15 mouse cellular contexts compared by ENCODE assay signal in the genomic region with DNA sequence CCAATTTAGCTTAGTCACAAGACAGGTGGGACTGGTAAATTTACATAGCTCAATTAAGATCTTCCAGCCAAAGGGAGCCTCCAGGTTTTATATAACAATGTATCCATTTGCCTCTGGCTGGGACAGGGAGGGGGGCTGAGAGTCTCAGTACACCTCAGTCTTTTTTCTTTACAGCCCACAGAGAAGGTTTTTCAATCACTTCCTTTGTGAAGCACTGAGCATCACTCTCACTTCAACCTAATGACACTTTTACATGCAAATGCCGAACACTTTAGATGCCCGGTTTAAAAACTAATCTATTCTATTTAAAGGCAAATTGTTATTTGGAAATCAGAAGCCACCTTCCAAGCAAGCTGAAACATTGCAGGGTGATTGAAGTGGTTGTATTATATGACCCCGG.
"Had no signal": no experiment of that assay in that cellular context is flagged by ENCODE, and none has a peak within 500 bp of the region (broad histone marks: within the 10 kb centered on the region; RNA-seq: fewer than 3 reads in every experiment).

No protein-coding gene starts in this region.

- H3K4me2 ChIP-seq: liver, embryonic 11.5 days; liver, embryonic 15.5 days; midbrain, embryonic 15.5 days; neural tube, embryonic 13.5 days; stomach, embryonic 15.5 days had no signal

- H3K4me3 ChIP-seq: layer of hippocampus, adult 2 months; liver, embryonic 15.5 days; midbrain, embryonic 10.5 days; midbrain, embryonic 15.5 days; neural tube, embryonic 13.5 days; stomach, embryonic 15.5 days had no signal

- H3K9ac ChIP-seq: liver, embryonic 15.5 days; midbrain, embryonic 15.5 days; neural tube, embryonic 13.5 days; stomach, embryonic 15.5 days had no signal

- ATAC-seq: lung, postnatal 0 days; midbrain, embryonic 15.5 days had no signal

- H3K27ac ChIP-seq: layer of hippocampus, adult 2 months; liver, embryonic 15.5 days; midbrain, embryonic 10.5 days; midbrain, embryonic 15.5 days; neural tube, embryonic 13.5 days; stomach, embryonic 15.5 days had no signal

- H3K36me3 ChIP-seq: liver, embryonic 15.5 days; midbrain, embryonic 10.5 days; midbrain, embryonic 15.5 days; neural tube, embryonic 13.5 days; stomach, embryonic 15.5 days had no signal

- H3K4me1 ChIP-seq: liver, embryonic 15.5 days; midbrain, embryonic 10.5 days; midbrain, embryonic 15.5 days; stomach, embryonic 15.5 days had no signal

- H3K9me3 ChIP-seq: liver, embryonic 15.5 days; midbrain, embryonic 15.5 days; neural tube, embryonic 13.5 days; stomach, embryonic 15.5 days had no signal

- DNase-seq: kidney, postnatal 10 days; kidney, postnatal 4 days; left cerebral cortex, postnatal 4 days; lung, adult 2 months; lung, postnatal 4 days; right cerebral cortex, postnatal 14 days; thymus, postnatal 4 days had no signal

- H3K27me3 ChIP-seq: liver, embryonic 15.5 days; midbrain, embryonic 15.5 days; neural tube, embryonic 13.5 days; stomach, embryonic 15.5 days had no signal
